Mouse (Mus musculus) neutrophil, adult 5-6 weeks (primary cell): ENCODE measurements around the gene Slc9a6. TPM values are rescaled to one million over a fixed set of nuclear protein-coding genes. Genes with fewer than 3 reads are reported as not detected.

Experiments
- total RNA-seq: library from RNA; stranded (forward); fragments of 200-1000 nt; gene quantifications from 2 replicates; pipeline ENCODE4 v1.2.3, GENCODE M21; 2017

Slc9a6 gene
- total RNA-seq, 1 experiment from 2014 or later, result 11.5 TPM

Other genes with a start within 250 kb of the Slc9a6 start
- gene Smim10l2a, start 235.2 kb upstream of the Slc9a6 start, total RNA-seq, result not detected in 2 replicates
- 2.0 TPM in 1 of 2 replicates, not detected in the other for gene Gm2174, start 161.8 kb upstream of the Slc9a6 start, total RNA-seq
- gene Ints6l, start 154.9 kb upstream of the Slc9a6 start, total RNA-seq, result 106 and 111 TPM in 2 replicates
- not detected in 2 replicates for gene Gm10477, start 85.0 kb upstream of the Slc9a6 start, total RNA-seq
- not detected in 2 replicates for gene Gm648, start 60.2 kb upstream of the Slc9a6 start, total RNA-seq
- 12.6 and 13.7 TPM in 2 replicates for gene Mmgt1, start 11.7 kb upstream of the Slc9a6 start, total RNA-seq
- 5.8 and 8.7 TPM in 2 replicates for gene Fhl1, start 122.0 kb downstream of the Slc9a6 start, total RNA-seq
- gene Map7d3, start 212.6 kb downstream of the Slc9a6 start, total RNA-seq, result 0.37 and 0.93 TPM in 2 replicates